8 mouse cellular contexts compared by ENCODE assay signal in the genomic region with DNA sequence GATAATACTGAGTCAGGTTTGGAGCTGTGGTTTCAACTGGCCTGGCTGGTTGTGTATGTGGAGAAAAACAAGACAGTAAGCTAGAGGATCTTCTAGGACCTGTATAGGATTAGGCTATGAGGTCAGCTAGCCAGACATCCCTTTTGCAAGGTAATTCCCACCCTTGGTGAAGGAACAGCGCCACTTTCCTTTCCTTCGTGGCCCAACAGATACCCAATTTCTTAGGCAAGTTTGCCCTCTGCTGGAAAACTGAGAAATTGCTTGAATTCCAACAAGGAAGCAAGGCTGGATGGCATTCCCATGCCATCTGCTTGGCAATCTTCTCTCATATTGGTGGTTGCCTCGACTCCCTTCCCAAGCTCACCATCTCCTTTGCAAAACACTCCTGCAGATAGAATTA.
A peak's percentile ranks its signal among the peaks of the same experiment; 100 is the strongest.
DNase-seq lines count a peak whose midpoint lies in the region; ATAC-seq and TF ChIP-seq lines count a peak whose summit lies in the region.

No protein-coding gene starts in this region.

- H3K36me3 ChIP-seq in liver, embryonic 14.5 days (replicated peaks; ENCODE audit: control insufficient read depth, insufficient read depth, low read depth), result no peaks in the 10 kb centered on the region

- no peak for TF ChIP-seq EP300 in liver, embryonic 14.5 days (IDR thresholded peaks at IDR 0.05; ENCODE audit: low read depth)

- H3K4me2 ChIP-seq in liver, embryonic 14.5 days (ENCODE audit: low read depth), result no peak overlapping the region

- no peak overlapping the region for H3K27ac ChIP-seq in liver, embryonic 14.5 days
- no peak overlapping the region for H3K27ac ChIP-seq in layer of hippocampus, adult 2 months

- no peak overlapping the region for H3K9ac ChIP-seq in liver, embryonic 14.5 days (replicated peaks)

- peaks cover 3% of the 10 kb centered on the region for H3K27me3 ChIP-seq in liver, embryonic 14.5 days (ENCODE audit: control insufficient read depth, insufficient read depth, low read length)

- no peak overlapping the region for H3K4me3 ChIP-seq in liver, embryonic 14.5 days (ENCODE audit: insufficient read depth in 1 of 2, low read depth in 2 of 2, low read length in 2 of 2)
- H3K4me3 ChIP-seq in layer of hippocampus, adult 2 months, result no peak overlapping the region

- intact Hi-C loops in heart, postnatal 36 days (cut with DNase I), result loop anchor here (1.0 to 10.0 kb wide), 6 partner anchors 163 to 1165 kb away; no protein-coding TSS in a partner anchor

- no peak for DNase-seq in liver, embryonic 14.5 days (ENCODE audit: low read depth in 3 of 3, low spot score in 3 of 3)
- DNase-seq in liver, result no peak
- DNase-seq in cerebellum, postnatal 25 days, result peak; percentile 76 to 86
- DNase-seq in heart, postnatal 36 days, result peak; percentile 56 to 59
- peak; percentile 85 to 86 for DNase-seq in layer of hippocampus, adult 2 months (ENCODE audit: low spot score in 2 of 2)
- peak; percentile 71 for DNase-seq in lung, postnatal 25 days (ENCODE audit: low spot score)
- peak; percentile 65 for DNase-seq in right cerebral cortex, postnatal 4 days
- DNase-seq in c-Kit-positive CD71-positive TER-119-positive erythroid progenitor cells, embryonic 14.5 days (ENCODE audit: low spot score), result no peak

- peak; percentile 55 for TF ChIP-seq CTCF in liver, embryonic 14.5 days (IDR thresholded peaks at IDR 0.05; ENCODE audit: low read depth)
- TF ChIP-seq CTCF in layer of hippocampus, adult 2 months (conservative IDR thresholded peaks at IDR 0.05), result peak; percentile 94

- no peaks in the 10 kb centered on the region for H3K9me3 ChIP-seq in liver, embryonic 14.5 days (ENCODE audit: control insufficient read depth, low read length)

- no peaks in the 10 kb centered on the region for H3K4me1 ChIP-seq in liver, embryonic 14.5 days (replicated peaks; ENCODE audit: control insufficient read depth in 2 of 2, insufficient read depth in 2 of 2, low read length in 1 of 2)

- 12% methylated on average over 3 of the region's 3 CpGs for WGBS in liver, embryonic 14.5 days (ENCODE audit: insufficient replicate concordance)

- no peak for ATAC-seq in liver, embryonic 14.5 days (ENCODE audit: insufficient read depth)

Comparison
In these comparisons a context has a peak if more than half of its experiments do, and no peak if none do; other contexts are left out.
1. DNase-seq: peak in cerebellum, postnatal 25 days (2 of 2), heart, postnatal 36 days (2 of 2), layer of hippocampus, adult 2 months (2 of 2), lung, postnatal 25 days (single experiment) and right cerebral cortex, postnatal 4 days (single experiment); none in liver, embryonic 14.5 days (0 of 3), liver (single experiment) and c-Kit-positive CD71-positive TER-119-positive erythroid progenitor cells, embryonic 14.5 days (single experiment).